Mouse (Mus musculus): ENCODE measurements around the gene Qrich2. TPM values are rescaled to one million over a fixed set of nuclear protein-coding genes. Genes with fewer than 3 reads are reported as not detected.

The Qrich2 gene
- total RNA-seq, 1 experiment = 0.22 TPM

DNA sequence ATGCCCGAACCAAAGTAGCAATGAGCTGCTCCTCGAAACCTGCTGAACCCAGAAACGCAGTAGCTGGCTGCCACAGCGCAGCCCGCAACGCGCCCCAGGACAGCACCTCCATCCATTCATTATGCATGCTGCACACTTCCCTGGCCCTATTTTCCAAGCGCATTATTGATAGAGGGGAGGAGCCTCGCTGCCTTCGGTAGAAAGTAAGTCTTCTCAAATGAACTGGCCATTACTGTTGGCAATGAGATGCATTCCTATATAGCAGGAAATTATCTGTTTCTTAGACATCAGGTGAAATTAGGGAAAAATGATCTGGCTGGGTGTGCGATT lies 67.7 kb downstream of the Qrich2 start:
- Histone ChIP-seq H3K27ac (ENCODE audit: insufficient read depth, low read depth, low read length, poor library complexity, severe bottlenecking) (no peak overlapping the region), H3K4me1 (ENCODE audit: control insufficient read depth in 2 of 2, insufficient read depth in 2 of 2, low read length in 2 of 2, poor library complexity in 1 of 2) (peaks cover 3 to 5% of the 10 kb centered on the region in 2 experiments; a peak in 2 of 4 replicates), H3K36me3 (ENCODE audit: control insufficient read depth, insufficient read depth, low read length, poor library complexity, severe bottlenecking) (no peaks in the 10 kb centered on the region; the same call in 1 of the 2 replicates), H3K9me3 (ENCODE audit: control insufficient read depth, insufficient read depth, low read depth, low read length) (no peaks in the 10 kb centered on the region), H3K4me3 (ENCODE audit: insufficient read depth in 1 of 2, low read depth in 1 of 2, low read length in 2 of 2, poor library complexity in 1 of 2, severe bottlenecking in 1 of 2) (no peak overlapping the region), H3K9ac (ENCODE audit: insufficient read depth, low read depth, low read length, poor library complexity, severe bottlenecking) (no peak overlapping the region)
- no peak for DNase-seq (ENCODE audit: low read depth, low spot score)
- no peak for TF ChIP-seq MAFK (IDR thresholded peaks at IDR 0.05; ENCODE audit: insufficient read depth, low read depth, low read length)
- TF ChIP-seq HCFC1 (IDR thresholded peaks at IDR 0.05; ENCODE audit: borderline replicate concordance, insufficient read depth, low read length) = no peak
- TF ChIP-seq ZNF384 (IDR thresholded peaks at IDR 0.05; ENCODE audit: low read depth, low read length) = no peak
- TF ChIP-seq CHD2 (IDR thresholded peaks at IDR 0.05; ENCODE audit: low read depth, low read length) = no peak
- TF ChIP-seq ZC3H11A (IDR thresholded peaks at IDR 0.05; ENCODE audit: borderline replicate concordance, low read depth, low read length) = no peak
- in situ Hi-C loops (cut with MboI; ENCODE audit: low sequenced_read_pairs in 2 of 2, unreplicated experiment in 2 of 2) = no loop called here

- in situ Hi-C loops (cut with MboI; ENCODE audit: low sequenced_read_pairs in 2 of 2, unreplicated experiment in 2 of 2) = no loop called here
- TF ChIP-seq ZC3H11A (IDR thresholded peaks at IDR 0.05; ENCODE audit: borderline replicate concordance, low read depth, low read length) = no peak
- no peak for TF ChIP-seq CHD2 (IDR thresholded peaks at IDR 0.05; ENCODE audit: low read depth, low read length)
- no peak for TF ChIP-seq MAFK (IDR thresholded peaks at IDR 0.05; ENCODE audit: insufficient read depth, low read depth, low read length)
- no peak for TF ChIP-seq ZNF384 (IDR thresholded peaks at IDR 0.05; ENCODE audit: low read depth, low read length)
- TF ChIP-seq HCFC1 (IDR thresholded peaks at IDR 0.05; ENCODE audit: borderline replicate concordance, insufficient read depth, low read length) = no peak
- Histone ChIP-seq H3K27ac (ENCODE audit: insufficient read depth, low read depth, low read length, poor library complexity, severe bottlenecking) (no peak overlapping the region), H3K4me1 (ENCODE audit: control insufficient read depth in 2 of 2, insufficient read depth in 2 of 2, low read length in 2 of 2, poor library complexity in 1 of 2) (peaks cover 3 to 5% of the 10 kb centered on the region in 2 experiments; a peak in 2 of 4 replicates), H3K36me3 (ENCODE audit: control insufficient read depth, insufficient read depth, low read length, poor library complexity, severe bottlenecking) (no peaks in the 10 kb centered on the region; the same call in 1 of the 2 replicates), H3K9ac (ENCODE audit: insufficient read depth, low read depth, low read length, poor library complexity, severe bottlenecking) (no peak overlapping the region), H3K9me3 (ENCODE audit: control insufficient read depth, insufficient read depth, low read depth, low read length) (no peaks in the 10 kb centered on the region), H3K4me3 (ENCODE audit: insufficient read depth in 1 of 2, low read depth in 1 of 2, low read length in 2 of 2, poor library complexity in 1 of 2, severe bottlenecking in 1 of 2) (no peak overlapping the region)
- no peak for DNase-seq (ENCODE audit: low read depth, low spot score)
Observed at GRCm38 (mm10) chr11:116397517-116398347, 68.3 kb downstream of the Qrich2 start.

DNA sequence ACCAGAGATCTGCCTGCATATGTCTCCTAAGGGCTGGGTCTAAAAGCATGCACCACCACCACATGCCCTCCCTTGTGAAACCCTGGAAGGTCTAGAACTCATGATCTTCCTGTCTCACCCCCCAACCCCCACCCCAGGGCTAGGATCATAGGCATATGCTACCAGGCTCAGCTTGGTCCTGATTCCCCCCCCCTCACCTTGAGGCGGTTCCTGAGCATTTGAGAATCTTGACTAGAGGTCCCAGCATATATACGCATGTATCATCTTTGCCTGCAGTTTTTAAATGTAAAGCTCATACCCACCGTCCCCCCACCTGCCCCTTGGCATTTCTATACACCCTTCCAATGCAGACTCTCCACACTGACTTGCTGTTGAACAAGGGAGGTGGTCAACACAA lies 69.1 kb downstream of the Qrich2 start:
- no peaks in the 10 kb centered on the region; the same call in 1 of the 2 replicates for H3K36me3 ChIP-seq (ENCODE audit: control insufficient read depth, insufficient read depth, low read length, poor library complexity, severe bottlenecking)
- in situ Hi-C loops (cut with MboI; ENCODE audit: low sequenced_read_pairs in 2 of 2, unreplicated experiment in 2 of 2) = no loop called here

DNA sequence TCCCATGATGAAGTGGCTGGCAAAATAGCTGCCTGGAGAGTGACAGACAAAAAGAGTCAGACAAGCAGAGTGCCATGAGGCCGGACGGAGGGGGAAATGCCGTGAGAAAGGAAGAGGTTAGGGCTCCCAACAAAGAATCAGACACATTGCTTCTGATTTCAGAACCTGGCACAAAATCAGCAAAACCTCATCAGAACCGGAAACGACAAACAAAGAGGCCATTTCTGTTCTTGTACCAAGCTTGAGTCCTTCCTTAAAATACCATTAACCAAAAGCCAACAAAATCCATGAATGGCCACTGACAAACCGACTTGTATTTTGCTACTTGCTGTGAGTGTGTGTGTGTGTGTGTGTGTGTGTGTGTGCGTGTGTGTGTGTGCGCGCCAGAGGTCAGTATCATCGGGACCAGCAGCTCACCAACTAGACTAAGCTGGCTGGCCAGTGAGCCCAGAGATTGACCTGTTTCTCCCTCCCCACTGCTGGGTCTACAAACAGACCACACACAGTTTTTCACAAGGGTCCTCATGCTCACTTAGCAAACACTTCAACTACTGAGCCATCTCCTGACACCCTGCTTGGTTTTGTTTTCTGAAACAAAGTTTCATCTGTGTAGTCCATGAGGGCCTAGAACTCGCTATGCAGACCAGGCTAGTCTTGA lies 69.6 kb downstream of the Qrich2 start:
- Histone ChIP-seq H3K4me1 (ENCODE audit: control insufficient read depth in 2 of 2, insufficient read depth in 2 of 2, low read length in 2 of 2, poor library complexity in 1 of 2) (peaks cover 3 to 5% of the 10 kb centered on the region in 2 experiments; a peak in 2 of 4 replicates), H3K9ac (ENCODE audit: insufficient read depth, low read depth, low read length, poor library complexity, severe bottlenecking) (no peak overlapping the region), H3K27ac (ENCODE audit: insufficient read depth, low read depth, low read length, poor library complexity, severe bottlenecking) (no peak overlapping the region), H3K4me3 (ENCODE audit: insufficient read depth in 1 of 2, low read depth in 1 of 2, low read length in 2 of 2, poor library complexity in 1 of 2, severe bottlenecking in 1 of 2) (no peak overlapping the region), H3K9me3 (ENCODE audit: control insufficient read depth, insufficient read depth, low read depth, low read length) (no peaks in the 10 kb centered on the region), H3K36me3 (ENCODE audit: control insufficient read depth, insufficient read depth, low read length, poor library complexity, severe bottlenecking) (no peaks in the 10 kb centered on the region; the same call in 1 of the 2 replicates)
- in situ Hi-C loops (cut with MboI; ENCODE audit: low sequenced_read_pairs in 2 of 2, unreplicated experiment in 2 of 2) = no loop called here
- TF ChIP-seq MAFK (IDR thresholded peaks at IDR 0.05; ENCODE audit: insufficient read depth, low read depth, low read length) (no peak), ZNF384 (IDR thresholded peaks at IDR 0.05; ENCODE audit: low read depth, low read length) (no peak), HCFC1 (IDR thresholded peaks at IDR 0.05; ENCODE audit: borderline replicate concordance, insufficient read depth, low read length) (no peak), CHD2 (IDR thresholded peaks at IDR 0.05; ENCODE audit: low read depth, low read length) (no peak), ZC3H11A (IDR thresholded peaks at IDR 0.05; ENCODE audit: borderline replicate concordance, low read depth, low read length) (no peak)
- DNase-seq (ENCODE audit: low read depth, low spot score) = no peak

More for the DNA sequence above, 69.1 kb downstream of the Qrich2 start:
- DNase-seq (ENCODE audit: low read depth, low spot score) = no peak
- Histone ChIP-seq H3K9ac (ENCODE audit: insufficient read depth, low read depth, low read length, poor library complexity, severe bottlenecking) (no peak overlapping the region), H3K27ac (ENCODE audit: insufficient read depth, low read depth, low read length, poor library complexity, severe bottlenecking) (no peak overlapping the region), H3K4me1 (ENCODE audit: control insufficient read depth in 2 of 2, insufficient read depth in 2 of 2, low read length in 2 of 2, poor library complexity in 1 of 2) (peaks cover 3 to 5% of the 10 kb centered on the region in 2 experiments; a peak in 2 of 4 replicates), H3K9me3 (ENCODE audit: control insufficient read depth, insufficient read depth, low read depth, low read length) (no peaks in the 10 kb centered on the region), H3K4me3 (ENCODE audit: insufficient read depth in 1 of 2, low read depth in 1 of 2, low read length in 2 of 2, poor library complexity in 1 of 2, severe bottlenecking in 1 of 2) (no peak overlapping the region)
- TF ChIP-seq ZNF384 (IDR thresholded peaks at IDR 0.05; ENCODE audit: low read depth, low read length) = no peak
- no peak for TF ChIP-seq MAFK (IDR thresholded peaks at IDR 0.05; ENCODE audit: insufficient read depth, low read depth, low read length)
- TF ChIP-seq HCFC1 (IDR thresholded peaks at IDR 0.05; ENCODE audit: borderline replicate concordance, insufficient read depth, low read length) = no peak
- no peak for TF ChIP-seq CHD2 (IDR thresholded peaks at IDR 0.05; ENCODE audit: low read depth, low read length)
- no peak for TF ChIP-seq ZC3H11A (IDR thresholded peaks at IDR 0.05; ENCODE audit: borderline replicate concordance, low read depth, low read length)
